Mouse (Mus musculus) adrenal gland, adult 18-20 months (tissue): ENCODE measurements around the gene Cdc14a. TPM values are rescaled to one million over a fixed set of nuclear protein-coding genes. Genes with fewer than 3 reads are reported as not detected.
A peak's percentile ranks its signal among the peaks of the same experiment; 100 is the strongest.
"Not testable (repeated sequence)": the region's sequence is repeated elsewhere in the genome, so short reads cannot be mapped to it uniquely, and the experiment has no call there.

Experiments used
- DNase-seq, 2 experiments: peaks; one replicate each; pipeline ENCODE4 v3.0.0; 2021 to 2022; ENCODE audit warnings: low spot score in 2 of 2
- total RNA-seq, 2 experiments: library from RNA; stranded (reverse); gene quantifications; 1 replicate in 1 of 2; 2 replicates in 1 of 2; pipeline ENCODE4 v1.2.3; 2021

Cdc14a gene
- total RNA-seq, 2 experiments from 2014 or later: 8.3 to 9.7 TPM

- no peak for DNase-seq
Measured at GRCm38 (mm10) chr3:116375442-116375841, 48.4 kb downstream of the Cdc14a start.

DNA sequence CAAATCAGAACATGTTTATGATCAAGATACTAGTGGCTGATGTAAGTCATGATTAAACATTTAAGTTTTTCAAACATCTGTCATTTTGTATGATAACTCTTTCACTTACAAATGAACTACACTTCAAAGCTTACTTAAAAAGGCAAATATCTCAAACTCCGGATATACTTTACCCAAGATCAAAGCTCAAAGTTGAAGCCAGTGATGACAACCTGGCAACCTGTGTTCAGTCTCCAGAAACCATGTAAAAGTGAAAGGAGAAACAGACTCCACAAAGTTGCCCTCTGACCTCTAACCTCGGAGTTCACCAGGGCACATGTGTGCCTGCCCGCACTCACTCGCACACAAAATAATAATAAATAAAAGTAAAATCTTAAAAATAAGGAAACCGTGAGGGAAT, 49.3 kb downstream of the Cdc14a start:
- DNase-seq: no peak

DNA sequence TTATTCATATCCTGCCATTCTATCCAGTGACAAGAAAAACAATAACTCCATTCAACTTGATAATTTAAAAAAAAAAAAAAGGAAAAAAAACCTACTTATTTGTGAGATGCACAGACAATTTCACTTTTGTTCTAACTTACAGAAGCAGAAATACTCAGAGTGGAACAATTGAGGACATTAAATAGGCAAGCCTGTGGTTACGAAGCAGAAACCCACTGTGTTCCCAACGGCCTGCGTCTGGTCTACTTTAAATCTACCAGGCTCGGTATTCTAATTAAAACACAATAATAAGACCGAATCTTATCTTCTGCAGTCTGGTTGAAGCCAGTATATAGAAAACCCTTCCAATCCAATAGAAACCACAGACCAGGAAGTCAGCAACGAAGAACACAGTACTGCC, 50.6 kb downstream of the Cdc14a start:
- DNase-seq: no peak

DNA sequence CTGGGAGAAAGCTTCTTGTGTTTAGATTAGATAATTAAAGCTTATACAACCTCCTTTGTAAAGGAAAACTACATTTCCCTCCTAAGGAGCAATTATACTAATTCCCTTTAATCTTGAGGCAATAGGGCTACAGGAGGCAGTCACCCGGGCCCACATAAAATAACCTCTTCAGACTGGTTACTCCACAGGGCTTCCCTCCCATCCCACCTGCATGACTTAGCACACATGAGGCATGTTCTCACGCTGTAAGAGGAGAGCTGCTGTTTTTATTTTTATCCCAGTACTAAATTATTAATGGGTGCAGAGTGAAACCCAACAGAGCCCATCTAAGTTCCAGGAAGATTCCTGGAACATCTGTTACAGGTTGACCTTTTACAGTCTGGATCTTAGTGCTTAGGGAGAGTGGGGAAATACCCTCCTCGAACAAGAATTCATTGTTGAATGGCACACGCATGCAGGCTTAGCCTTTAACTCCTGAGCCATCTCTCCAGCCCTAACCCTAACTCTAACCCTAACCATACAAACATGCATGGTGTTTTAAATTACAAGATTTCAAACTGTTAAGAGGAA, 54.9 kb downstream of the Cdc14a start:
- no peak for DNase-seq

DNA sequence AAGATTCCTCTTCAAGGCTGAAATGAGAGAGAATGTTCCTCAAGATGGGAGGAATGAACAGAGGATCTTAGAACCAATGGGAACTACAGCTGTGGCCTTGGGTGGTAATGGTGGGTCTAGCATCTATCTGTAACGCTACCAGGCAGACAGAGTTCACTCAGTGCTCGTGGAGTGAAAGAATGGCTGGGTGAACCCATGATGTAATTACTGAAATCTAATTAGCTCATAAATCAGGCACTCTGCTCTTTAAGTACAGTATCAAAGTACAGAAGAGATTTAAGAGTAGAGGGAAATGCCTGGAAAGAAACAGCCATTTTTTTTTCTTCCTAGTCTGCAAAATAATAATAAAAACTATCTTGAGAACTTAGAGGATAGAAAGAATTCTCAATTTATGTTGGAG, 57.7 kb downstream of the Cdc14a start:
- DNase-seq: no peak

DNA sequence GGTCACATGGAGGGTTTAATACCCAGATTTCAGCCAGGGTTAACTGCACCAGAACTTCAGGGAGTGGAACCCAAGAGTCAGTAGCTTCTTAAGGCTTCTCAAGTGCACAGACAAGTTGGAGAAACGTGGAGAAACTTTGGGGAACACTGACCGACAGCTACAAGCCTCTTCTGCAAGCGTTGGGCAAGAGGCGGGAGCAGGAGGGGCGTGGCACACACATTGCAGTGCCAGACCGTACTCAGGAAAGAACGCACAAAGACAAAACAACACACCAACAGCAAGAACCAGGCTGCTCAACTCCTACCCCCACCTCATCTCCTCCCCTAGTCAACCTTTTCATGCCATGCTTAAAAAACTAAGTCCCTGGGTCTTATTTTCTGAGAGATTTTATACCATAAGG, 61.9 kb downstream of the Cdc14a start:
- DNase-seq: no peak

DNA sequence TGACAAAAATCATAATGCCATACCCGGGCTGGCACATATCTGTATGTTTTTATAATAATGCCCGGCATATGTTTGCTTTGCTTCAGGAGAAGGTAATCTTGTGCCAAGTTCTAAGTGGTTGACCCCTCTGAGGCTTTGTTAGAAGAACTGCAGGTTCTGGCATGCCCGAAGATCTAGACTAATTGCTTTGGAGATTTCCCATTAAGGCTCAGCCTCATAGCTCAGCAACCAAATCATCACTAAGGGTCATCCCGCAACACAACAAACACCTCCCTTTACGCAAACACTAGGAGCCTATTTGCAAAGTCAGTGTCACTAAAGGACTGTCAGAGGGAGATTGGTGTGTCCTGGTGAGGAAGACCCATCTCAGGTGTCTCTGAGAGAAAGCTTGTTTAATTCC, 62.7 kb downstream of the Cdc14a start:
- DNase-seq: no peak

DNA sequence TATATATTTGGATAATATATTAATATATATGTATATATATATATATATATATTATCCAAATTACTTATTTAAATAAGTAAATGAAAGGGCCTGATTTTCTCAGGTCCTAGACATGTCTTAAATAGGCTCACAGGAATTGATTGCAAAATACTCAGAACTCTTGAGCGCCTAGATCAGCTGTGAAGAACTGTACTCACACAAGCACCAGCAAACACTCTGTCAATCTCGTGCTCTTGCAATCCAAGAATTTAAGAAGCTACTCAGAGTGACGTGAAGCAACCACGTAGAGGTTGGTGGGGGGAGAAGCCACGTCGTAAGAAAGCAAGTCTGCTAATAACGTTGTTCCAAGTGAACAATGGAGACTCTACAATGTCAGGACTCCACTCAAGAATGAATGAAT, 66.0 kb downstream of the Cdc14a start:
- no peak for DNase-seq

DNA sequence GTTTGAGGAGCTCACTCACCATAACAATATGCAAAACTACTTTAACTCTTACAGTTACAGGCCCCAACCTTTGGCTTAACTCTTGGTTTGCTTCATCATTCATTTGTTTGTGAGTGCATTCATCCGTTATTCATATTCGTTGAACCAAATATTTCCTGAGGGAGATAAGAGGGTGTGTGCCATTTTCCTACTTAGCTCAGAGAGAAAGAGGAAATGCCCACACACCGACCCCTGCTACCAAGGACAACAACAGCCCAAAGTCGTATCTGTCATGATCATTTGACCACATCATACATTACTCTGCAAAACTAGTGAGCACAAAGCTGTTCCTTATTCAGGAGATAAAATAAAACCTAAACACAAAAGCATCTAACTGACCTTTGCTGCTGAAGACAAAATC, 66.7 kb downstream of the Cdc14a start:
- DNase-seq: no peak

- no peak for DNase-seq
Measured at GRCm38 (mm10) chr3:116355026-116355788, 68.6 kb downstream of the Cdc14a start.

- no peak for DNase-seq
Measured at GRCm38 (mm10) chr3:116352486-116352885, 71.3 kb downstream of the Cdc14a start.

GRCm38 (mm10) chr3:116350389-116350967, 73.4 kb downstream of the Cdc14a start:
- no peak for DNase-seq

GRCm38 (mm10) chr3:116347571-116347970, 76.3 kb downstream of the Cdc14a start:
- DNase-seq: not testable (repeated sequence)

DNA sequence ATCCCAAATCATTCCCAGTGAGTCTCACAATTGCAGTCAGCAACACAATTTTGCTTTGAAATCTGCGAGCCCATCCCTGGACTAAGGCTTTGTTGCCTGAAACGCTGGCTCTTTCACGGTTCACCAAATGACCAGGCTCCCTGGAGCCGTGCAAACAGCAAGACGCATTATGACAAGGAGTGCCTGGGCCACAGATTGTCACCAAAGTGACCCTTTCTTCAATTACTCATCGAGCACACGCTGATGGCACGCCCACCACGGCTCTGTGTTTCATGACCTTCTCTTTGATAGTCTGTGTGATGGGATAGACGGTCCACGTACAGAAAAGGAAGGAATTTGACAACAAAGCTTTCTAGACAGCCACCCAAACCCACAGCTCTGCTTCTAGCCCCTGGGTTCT, 78.6 kb downstream of the Cdc14a start:
- no peak for DNase-seq

GRCm38 (mm10) chr3:116342251-116342650, 81.6 kb downstream of the Cdc14a start:
- DNase-seq: no peak

GRCm38 (mm10) chr3:116340950-116341624, 82.7 kb downstream of the Cdc14a start:
- peak; percentile 73 for DNase-seq

DNA sequence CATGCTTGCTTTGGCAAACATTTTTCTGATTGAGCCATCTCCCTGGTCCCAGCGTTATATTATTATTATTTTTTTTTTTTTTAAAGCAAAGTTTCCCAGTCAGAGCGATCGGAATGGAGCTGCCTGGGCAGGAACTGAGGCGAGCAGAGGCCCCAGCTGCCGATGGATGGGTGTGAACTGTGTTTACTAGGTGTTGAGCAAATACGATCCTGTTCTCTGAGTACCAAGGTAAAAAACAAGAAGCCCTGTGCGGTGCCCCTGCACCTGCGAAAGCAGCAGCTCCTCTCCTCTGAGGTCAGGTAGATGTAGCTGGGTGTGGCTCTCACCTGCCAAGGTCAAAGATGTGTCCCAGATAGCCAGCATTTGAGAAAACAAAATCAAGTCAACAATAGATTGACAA, 83.6 kb downstream of the Cdc14a start:
- no peak for DNase-seq

DNA sequence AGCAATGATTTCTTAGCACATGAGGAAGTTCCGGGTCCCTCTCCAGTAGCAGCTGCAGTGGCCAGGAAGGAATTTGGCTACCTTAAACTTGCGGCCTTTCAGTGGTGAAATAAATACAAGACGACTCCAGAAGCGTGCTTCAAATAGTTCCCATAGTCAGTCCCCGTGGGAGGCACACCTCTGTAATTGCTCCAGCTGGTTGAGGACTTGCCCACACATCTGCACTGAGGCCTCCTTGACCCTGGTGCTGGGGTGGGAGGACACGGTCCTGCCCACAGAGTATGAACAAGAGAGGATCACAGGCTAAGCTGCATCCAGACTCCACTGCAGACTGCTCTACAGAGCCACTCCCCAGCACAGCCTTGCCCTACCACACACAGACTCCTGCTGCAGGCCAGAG, 85.2 kb downstream of the Cdc14a start:
- DNase-seq: no peak

DNA sequence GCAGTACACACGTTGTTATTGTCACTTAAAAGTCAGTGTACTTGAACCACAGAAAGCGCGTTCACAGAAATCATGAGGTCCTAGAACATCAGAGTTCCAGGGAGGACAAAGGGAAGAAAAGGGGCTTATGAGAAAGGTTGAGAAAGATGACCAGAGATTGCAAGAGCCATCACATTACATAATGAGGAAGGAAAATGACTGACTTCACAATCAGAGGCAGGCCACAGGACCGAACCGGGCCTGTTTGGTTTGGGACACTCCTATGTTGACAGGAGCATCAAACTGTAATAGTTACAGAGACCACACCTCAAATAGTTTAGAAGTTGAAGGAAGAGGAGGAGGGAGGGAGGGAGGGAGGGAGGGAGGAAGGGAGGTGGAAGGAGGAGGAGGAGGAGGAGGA, 86.0 kb downstream of the Cdc14a start:
- no peak for DNase-seq

GRCm38 (mm10) chr3:116335036-116335435, 88.8 kb downstream of the Cdc14a start:
- DNase-seq: no peak

GRCm38 (mm10) chr3:116333711-116334110, 90.1 kb downstream of the Cdc14a start:
- no peak for DNase-seq

DNA sequence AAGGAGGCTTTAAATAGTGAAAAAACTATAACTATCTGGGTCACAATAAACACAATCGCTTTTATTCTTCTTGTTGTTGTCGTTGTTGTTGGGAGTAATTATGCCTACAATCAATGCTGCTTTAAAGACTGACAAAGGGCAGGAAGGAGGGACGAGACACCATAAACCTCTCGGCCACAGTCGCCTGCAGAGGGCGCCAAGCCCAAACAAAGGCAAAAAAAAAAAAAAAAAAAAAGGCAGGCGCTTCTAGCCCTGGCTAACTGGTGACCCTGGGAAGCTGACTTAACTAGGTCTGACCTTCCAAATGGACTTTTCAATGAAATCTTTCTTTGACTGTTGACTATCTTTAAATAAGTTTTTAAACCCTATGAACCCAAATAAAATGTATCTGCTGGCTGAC, 90.6 kb downstream of the Cdc14a start:
- DNase-seq: peak; percentile 42 to 54
